Mouse (Mus musculus) urinary bladder, postnatal 4 days (tissue): Measurements from ENCODE around the gene Hnrnpd.

Experiments
- DNase-seq, 2 experiments: peaks; one replicate each; pipeline ENCODE4 v3.0.0; 2021 to 2022; ENCODE audit warnings: low spot score in 2 of 2

Gene Hnrnpd

GRCm38 (mm10) chr5:99959960-99960359 is 18.8 kb downstream of the Hnrnpd start:
- DNase-seq = no peak

DNA sequence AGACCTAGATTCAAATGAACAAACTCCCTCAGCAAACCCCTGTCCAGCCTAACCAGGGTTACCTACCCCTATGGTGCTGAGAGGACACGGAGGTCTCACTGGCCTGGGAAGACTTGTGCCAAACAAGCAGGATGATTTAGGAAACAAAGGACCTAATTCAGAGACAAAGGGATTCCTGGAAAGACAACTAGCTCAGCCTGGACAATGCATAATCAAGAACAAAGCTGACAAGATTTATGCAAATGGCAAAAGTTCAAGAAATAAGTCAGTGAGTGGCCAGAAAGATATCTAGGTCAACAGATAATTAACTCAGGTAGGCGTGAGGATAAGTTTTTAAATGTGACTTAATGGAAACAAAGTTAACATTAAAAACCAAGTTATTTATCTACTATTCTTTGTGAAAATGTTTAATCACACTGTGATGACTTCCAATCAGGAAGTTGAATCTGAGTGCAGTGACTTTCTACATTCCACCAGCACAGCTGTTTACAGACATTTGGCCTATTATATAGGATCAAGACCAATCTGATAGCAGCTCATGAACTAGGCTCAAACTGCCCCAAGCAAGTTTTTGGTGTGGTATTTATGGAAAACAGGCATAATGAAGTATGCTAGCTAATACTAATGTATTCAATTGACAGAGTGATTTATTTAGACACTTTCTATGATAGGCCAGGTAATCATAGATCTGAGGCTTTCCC is 19.4 kb downstream of the Hnrnpd start:
- no peak for DNase-seq

DNA sequence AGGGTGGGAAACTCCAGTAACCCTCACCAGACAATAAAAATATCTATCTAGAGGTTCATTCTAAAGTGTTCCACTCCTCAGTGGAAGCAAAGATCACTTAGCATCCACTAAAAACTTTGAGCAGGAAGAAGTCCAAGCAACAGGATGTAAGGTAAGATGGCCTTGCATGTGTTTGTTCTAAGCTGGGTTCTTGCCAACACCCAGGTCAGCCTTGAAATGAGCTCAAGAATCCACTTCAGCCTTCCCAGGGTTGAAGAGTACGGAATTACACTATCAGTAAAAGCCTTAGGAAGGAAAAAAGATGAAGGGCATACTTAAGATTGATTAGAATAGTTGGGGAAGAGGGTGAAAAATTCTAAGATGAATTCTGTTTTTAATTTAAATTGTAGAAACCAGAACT is 20.1 kb downstream of the Hnrnpd start:
- DNase-seq = no peak

DNA sequence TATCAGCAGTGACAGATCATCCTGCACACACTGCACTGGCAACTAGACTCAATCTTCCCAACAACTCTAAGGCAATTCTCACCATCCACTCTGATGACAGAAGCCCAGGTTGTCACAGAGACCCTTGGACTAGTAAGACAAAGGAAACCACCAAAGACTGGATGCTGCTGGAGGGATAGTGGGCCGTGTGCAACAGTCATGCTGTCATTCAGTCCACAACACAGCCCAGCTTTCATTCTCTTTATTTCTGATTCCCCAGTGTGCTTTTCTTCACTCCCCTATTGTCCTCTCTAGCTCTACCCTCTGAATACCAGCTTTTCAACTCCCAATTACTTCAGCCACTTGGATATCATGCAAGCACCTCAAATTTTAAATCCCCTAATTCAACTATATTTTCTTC is 24.9 kb downstream of the Hnrnpd start:
- no peak for DNase-seq

- no peak for DNase-seq
Observed at GRCm38 (mm10) chr5:99952513-99952912, 26.2 kb downstream of the Hnrnpd start.

GRCm38 (mm10) chr5:99941776-99942502 is 36.8 kb downstream of the Hnrnpd start:
- no peak for DNase-seq

DNA sequence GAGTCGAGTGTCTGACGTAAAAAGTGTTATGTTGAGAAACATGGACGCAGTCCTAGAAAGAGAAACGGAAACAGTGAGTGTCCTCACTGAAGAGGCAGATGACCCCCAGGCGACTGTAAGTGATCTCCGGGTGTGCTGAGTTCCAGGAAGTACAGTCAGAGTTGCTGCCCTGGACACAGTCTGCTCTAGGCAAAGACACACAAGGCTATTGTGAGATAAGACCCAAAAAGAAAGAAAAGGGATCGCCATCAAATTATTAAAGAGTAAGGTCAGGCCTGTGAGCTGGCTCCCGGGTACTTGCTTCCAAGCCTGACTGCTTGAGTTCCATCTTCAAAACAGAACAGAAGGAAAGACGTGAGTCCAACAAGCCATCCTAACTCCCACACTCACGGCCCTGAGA is 37.5 kb downstream of the Hnrnpd start:
- no peak for DNase-seq

GRCm38 (mm10) chr5:99939440-99939839 is 39.3 kb downstream of the Hnrnpd start:
- no peak for DNase-seq

DNA sequence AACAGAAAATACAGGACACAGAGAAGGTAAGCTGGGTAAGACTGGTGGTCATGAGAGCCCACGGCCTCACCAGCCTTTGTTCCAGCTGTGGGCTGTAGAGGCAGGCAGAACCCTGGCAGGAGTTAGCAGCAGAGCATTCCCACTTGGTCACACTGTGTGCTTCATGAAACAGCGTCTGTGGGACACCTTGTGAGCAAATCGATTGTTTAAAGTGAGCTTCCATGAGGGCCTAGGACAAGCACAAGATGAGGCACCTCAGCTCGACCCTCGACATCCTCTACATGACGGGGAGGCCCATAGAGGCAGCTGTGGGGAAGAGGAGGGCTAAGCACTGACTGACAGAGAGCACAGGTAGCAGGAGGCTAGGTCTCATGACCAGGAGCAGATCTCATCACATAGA is 46.8 kb downstream of the Hnrnpd start:
- DNase-seq = no peak

- DNase-seq = no peak
Observed at GRCm38 (mm10) chr5:99927951-99928350, 50.8 kb downstream of the Hnrnpd start.

- no peak for DNase-seq
Observed at GRCm38 (mm10) chr5:99922033-99922432, 56.7 kb downstream of the Hnrnpd start.

DNA sequence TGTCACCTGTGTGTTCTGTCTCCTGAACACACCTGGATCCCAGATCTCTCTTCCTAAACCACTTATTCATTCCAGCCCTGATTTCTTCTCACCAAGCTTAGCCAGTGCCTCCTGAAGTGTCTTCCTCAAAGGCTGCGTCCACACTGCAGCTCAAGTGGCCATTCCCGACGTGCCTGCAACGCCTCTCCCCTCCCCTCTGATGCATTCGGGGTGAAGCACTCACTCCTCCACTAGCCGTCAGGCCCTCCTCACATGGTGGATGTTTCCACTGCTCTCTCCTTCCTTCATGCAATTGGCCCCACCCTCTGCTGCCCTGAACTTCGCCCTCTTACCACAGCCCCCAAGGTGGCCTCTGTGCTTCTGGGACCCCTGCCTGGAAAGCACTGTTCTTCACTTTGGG is 63.2 kb downstream of the Hnrnpd start:
- no peak for DNase-seq

GRCm38 (mm10) chr5:99906181-99906956 is 72.4 kb downstream of the Hnrnpd start, which contains the start of gene Vamp9:
Gene Vamp9, plus strand, starts transcription at chr5:99906254.
- peak; percentile 95 to 96 for DNase-seq
